Mouse (Mus musculus): Measurements from ENCODE around the gene Rspo4.

- TF ChIP-seq CTCF (IDR thresholded peaks at IDR 0.05; ENCODE audit: borderline replicate concordance, insufficient read depth, low read depth, low read length) (no peak), POLR2A (IDR thresholded peaks at IDR 0.05; ENCODE audit: borderline replicate concordance, insufficient read depth, low read length) (no peak)
Observed at GRCm38 (mm10) chr2:151909386-151909785, 66.7 kb downstream of the Rspo4 start.

Data from cerebellum, adult 2 months (tissue).